1 mouse cellular context compared by ENCODE assay signal in genomic region chr13:21751827-21752226, GRCm38 (mm10).
TF ChIP-seq lines count a peak whose summit lies in the region.

No protein-coding gene starts in this region.

TF ChIP-seq in CH12.LX, 34 proteins besides CTCF, POLR2A, EP300 and RAD21:
- no peak for TF ChIP-seq USF1 (IDR thresholded peaks at IDR 0.05; ENCODE audit: low read depth, low read length)
- TF ChIP-seq MEF2A (IDR thresholded peaks at IDR 0.05; ENCODE audit: borderline replicate concordance, low read depth, low read length): peak; percentile 42; the same call in 1 of the 2 replicates
